Comparison of ENCODE assay signal across 7 mouse cellular contexts in genomic region chr4:82506731-82507331, GRCm38 (mm10).
A peak's percentile ranks its signal among the peaks of the same experiment; 100 is the strongest.
DNase-seq lines count a peak whose midpoint lies in the region; ATAC-seq and TF ChIP-seq lines count a peak whose summit lies in the region.

No protein-coding gene starts in this region.

- peak; percentile 38 for ATAC-seq in heart, embryonic 15.5 days (replicated peaks; ENCODE audit: insufficient number of reproducible peaks, insufficient read depth, low FRiP score, low read depth)
- peak; percentile 29 for ATAC-seq in megakaryocyte progenitor cell, adult 5-6 weeks (replicated peaks; ENCODE audit: poor library complexity)

- WGBS in spleen, adult 2 months: 2% methylated on average over 30 of the region's 30 CpGs
- under 1% methylated on average over 30 of the region's 30 CpGs for WGBS in heart, embryonic 15.5 days

- no peaks in the 10 kb centered on the region for H3K9me3 ChIP-seq in heart, embryonic 15.5 days (replicated peaks)

- peak overlapping the region; percentile 99 for H3K9ac ChIP-seq in heart, embryonic 15.5 days

- H3K4me3 ChIP-seq in spleen, adult 2 months (ENCODE audit: extremely low read depth, insufficient read depth, insufficient read length): peak overlapping the region; percentile 21
- peak overlapping the region; percentile 82 for H3K4me3 ChIP-seq in heart, embryonic 15.5 days

- no peak for DNase-seq in spleen, adult 2 months (ENCODE audit: low read depth in 1 of 2, low spot score in 2 of 2)
- DNase-seq in spleen, adult 12 weeks (ENCODE audit: low spot score): no peak
- peak; percentile 81 to 83 for DNase-seq in cerebellum, postnatal 10 days
- DNase-seq in kidney, postnatal 25 days: peak; percentile 77 to 92
- peak; percentile 21 for DNase-seq in urinary bladder, postnatal 10 days (ENCODE audit: low spot score)

- TF ChIP-seq POLR2A in spleen, adult 2 months (IDR thresholded peaks at IDR 0.05; ENCODE audit: low read depth, low read length): no peak

- peak overlapping the region; percentile 90 for H3K4me2 ChIP-seq in heart, embryonic 15.5 days

- H3K4me1 ChIP-seq in spleen, adult 2 months (ENCODE audit: control insufficient read depth, insufficient read depth, insufficient read length): peaks cover 1% of the 10 kb centered on the region; the same call in 1 of the 2 replicates
- H3K4me1 ChIP-seq in heart, embryonic 15.5 days (replicated peaks): peaks cover 18% of the 10 kb centered on the region

- no peaks in the 10 kb centered on the region for H3K36me3 ChIP-seq in spleen, adult 2 months (ENCODE audit: control insufficient read depth, insufficient read depth, low read length)
- H3K36me3 ChIP-seq in heart, embryonic 15.5 days: no peaks in the 10 kb centered on the region

- H3K27ac ChIP-seq in spleen, adult 2 months (ENCODE audit: insufficient read depth, low read length): peak overlapping the region; percentile 51; the same call in 1 of the 2 replicates
- H3K27ac ChIP-seq in heart, embryonic 15.5 days: peak overlapping the region; percentile 99

- TF ChIP-seq CTCF in spleen, adult 2 months (IDR thresholded peaks at IDR 0.05; ENCODE audit: extremely low read depth, insufficient read depth, insufficient read length, insufficient replicate concordance): no peak

- H3K27me3 ChIP-seq in spleen, adult 2 months (ENCODE audit: control insufficient read depth, insufficient read depth, low read length): peaks cover 15% of the 10 kb centered on the region
- H3K27me3 ChIP-seq in heart, embryonic 15.5 days: no peaks in the 10 kb centered on the region

Comparison
In these comparisons a context has a peak if more than half of its experiments do, and no peak if none do; other contexts are left out.
1. DNase-seq: peak in cerebellum, postnatal 10 days (2 of 2), kidney, postnatal 25 days (2 of 2) and urinary bladder, postnatal 10 days (single experiment); none in spleen, adult 2 months (0 of 2) and spleen, adult 12 weeks (single experiment).